Mouse (Mus musculus): ENCODE measurements around the gene Spem1.

Spem1 gene

DNA sequence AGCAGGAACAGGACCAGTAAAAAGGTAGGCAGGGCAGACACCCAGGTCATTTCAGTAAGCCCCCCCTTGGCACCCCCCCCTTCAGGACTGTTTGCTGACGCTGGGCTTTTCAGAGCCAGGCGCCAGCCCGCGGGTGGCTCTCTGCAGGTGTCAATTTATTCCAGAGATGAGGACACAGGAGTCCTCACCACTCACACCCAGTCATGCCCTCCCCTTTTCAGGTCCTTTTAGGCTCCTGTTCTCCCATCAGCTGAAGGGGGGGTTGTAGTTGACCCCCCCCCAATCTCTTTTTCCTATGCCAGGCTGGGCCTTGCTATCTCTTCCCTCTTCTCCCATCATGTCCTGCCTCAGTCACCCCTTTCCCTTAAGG lies 14.0 kb upstream of the Spem1 start:
- DNase-seq: peak in 1 of 2 experiments; percentile 51

DNA sequence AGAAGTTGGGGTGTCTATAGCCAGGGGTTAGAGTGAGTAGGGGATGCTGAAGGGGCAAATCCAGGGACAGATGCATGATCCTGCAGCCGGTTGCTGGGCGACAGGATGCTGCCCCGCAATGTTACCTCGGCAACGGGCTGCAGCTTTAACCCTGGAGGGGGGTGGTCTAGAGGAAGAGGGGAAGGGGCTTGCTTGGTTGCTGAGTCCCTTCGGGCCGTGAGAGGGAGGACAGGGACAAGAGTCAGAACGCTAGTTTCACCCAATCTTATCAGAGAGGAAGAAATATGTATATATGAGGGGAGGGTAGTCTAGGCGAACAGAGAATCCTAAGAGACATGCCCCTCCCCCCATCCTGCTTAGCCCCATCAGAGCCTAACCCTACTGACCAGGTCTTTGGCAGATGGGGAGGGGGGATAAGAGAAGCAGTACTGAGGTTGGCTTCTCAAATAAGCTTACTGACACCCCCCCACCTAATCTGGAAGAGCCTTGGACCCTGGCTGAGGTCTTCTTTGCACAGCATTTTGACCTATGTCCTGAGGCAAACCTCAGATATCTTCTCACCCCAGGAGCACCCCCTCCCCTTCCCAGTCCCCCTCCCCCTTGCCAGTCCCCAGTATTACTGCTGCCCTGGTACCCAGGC lies 13.5 kb upstream of the Spem1 start:
- no peak for DNase-seq

DNA sequence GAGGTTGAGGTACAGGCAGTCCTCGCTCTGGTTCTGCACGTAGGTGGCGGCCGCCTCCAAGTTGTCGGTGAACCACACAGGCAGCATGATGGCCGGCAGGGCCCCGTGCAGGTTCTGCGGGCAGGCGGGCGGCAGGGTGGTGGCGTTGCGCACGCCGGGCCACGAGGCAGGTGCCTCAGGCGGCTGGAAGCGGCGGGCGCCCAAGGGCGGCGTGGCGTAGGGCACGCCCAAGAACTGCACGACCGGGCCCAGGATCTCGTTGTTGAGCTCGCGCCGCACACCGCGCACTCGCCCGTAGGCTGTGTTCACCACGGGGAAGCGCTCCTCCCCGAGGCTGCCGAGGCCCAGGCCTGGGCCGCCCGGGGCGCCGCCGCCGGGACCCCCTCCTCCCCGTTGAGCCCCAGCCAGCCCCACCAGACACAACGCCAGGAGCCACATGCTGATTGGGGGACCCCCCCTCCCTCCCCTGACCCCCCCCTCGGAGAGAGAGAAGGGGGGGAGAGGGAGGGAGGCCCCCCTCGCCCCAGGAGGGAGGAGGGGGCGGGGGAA lies 12.1 kb upstream of the Spem1 start:
- peak; percentile 50 to 60 for DNase-seq

DNA sequence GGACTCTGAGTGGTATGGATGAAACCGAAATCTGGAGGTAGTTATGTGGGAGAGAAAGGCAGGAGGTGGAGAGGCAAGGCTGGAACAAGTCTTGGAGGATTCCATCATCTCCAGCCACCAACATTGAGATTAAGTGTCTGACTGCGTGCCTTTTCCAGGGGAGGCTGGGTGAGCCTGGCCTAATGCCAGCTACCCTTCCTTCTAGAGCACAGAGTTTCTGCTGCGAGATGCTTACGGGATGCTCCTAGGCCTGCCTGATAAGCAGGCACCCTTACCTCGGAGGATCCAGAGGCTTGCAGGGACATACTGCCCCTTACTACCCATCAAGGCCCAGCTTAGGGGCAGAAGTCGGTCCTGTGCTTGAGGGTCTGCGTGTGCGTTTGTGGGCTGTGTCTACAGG lies 11.6 kb upstream of the Spem1 start:
- no peak for DNase-seq

DNA sequence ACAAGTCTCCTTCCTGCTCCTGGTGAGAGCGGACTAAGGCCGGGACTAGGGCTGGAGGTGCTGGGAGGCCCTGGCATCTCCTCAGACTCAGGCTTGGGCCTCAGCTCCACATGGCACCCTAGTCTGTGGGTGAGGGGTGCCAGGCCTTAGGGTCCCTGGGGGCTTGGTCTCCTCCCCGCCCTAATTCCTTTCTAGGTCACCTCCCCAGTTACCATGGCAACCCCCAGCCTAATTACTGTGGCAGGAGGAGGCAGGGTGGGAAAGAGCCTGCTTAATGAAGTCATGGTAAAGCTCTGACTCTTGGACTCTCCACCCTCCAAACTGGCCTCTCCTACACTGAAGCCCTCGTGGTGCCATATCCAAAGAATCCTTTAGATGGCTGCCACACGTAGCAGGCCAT lies 6.9 kb upstream of the Spem1 start:
- DNase-seq: peak in 1 of 2 experiments; percentile 35

DNA sequence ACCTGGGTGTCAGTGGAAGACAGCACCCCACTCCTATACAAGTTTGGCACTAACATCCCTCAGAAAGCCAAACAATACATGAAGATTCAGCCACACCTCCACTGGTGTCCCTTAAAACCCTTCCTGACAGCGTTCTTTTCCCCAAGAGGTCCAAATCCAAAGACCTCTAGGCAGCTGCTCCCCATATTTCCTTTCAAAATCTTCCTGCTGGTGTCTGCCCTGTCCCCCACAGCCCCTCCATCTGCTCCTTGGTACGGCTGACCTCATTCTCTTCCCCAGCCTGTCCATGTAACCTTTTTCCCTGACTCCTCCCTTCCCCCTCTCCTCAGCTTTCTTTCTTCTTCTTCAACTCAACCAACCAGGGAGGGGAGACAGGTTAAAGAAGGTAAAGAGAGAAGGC lies 1.5 kb upstream of the Spem1 start:
- peak; percentile 31 to 49 for DNase-seq

DNA sequence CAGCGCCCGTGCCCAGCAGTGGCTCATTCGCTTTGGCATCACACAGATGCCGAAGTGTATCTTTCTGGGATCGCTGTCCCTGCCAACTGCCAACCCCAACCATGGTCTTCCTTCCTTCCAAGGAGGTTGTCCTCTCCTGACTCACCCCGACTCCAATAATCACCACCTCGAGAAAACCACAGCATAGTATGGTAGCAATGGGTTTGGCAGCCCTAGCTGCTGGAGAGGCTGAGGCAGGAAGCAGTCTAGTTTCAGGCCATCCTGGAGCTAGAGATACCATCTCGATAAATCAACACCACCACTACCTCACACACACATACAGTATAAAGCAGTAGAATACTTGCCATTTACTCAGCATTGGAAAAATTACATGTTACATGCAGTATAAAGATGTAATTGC lies 3.1 kb downstream of the Spem1 start:
- no peak for DNase-seq

DNA sequence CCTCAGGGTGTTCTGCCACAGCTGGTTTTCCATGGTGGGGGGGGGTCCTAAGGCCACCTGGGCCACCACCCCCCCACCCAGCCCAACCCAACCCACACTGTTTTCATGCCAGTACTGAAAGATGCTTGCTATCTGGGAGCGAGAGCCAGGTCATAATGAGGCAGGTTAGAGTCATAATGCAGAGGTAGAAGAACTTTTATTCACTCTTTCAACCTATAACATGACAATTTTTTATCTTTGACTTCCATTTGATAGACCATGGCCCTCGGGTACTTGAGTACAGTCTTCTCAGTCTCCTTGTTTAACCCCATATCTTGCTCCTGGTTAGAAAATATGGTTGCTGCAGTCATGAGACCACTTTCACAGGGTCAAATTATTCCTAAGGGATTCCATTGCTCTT lies 3.6 kb downstream of the Spem1 start, which contains the start of gene Spem2:
Gene Spem2 (minus strand): TSS at position 101 of the 400 bp plus-strand sequence.
- no peak for DNase-seq

DNA sequence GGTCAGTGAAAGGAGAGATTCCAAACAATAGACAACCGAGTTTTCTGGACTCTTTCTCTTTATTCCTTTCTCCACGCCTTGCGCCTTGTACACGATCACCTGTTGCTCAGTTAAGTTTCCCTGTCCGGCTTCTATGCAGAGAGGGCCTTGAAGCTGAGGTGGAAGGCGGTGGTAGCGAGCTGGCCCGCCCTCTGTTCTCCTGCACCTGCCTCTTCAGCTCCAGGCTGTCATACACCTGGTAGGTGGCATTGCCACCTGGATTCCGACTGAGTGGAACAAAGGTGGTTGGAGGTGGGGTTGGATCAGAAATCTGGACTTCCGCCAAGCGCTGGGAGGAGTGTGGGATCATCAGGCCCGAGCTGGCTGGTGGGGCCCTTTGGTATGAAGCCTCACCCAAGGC lies 5.5 kb downstream of the Spem1 start:
- no peak for DNase-seq

DNA sequence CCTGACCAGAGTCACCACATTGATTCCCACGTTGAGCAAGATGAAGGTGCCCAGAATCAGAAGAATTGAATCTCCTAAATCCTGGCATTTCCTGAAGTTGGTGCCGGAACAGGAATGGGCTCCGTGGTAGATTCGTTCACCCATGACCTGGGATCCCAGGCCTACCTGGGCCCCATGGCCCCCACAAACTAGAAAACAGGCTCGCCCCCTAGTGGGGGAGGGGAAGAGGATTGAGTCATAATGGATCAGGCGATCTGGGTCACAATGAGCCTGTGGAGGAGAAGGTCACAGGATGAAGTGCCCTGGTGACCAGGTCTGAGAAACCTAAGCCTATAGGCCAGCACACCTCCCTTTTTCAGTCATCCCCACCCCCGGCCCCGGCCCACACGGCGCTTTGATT lies 6.8 kb downstream of the Spem1 start, which contains the start of gene Gm39566:
Gene Gm39566 (minus strand): TSS at position 144 of the 400 bp plus-strand sequence.
- no peak for DNase-seq

DNA sequence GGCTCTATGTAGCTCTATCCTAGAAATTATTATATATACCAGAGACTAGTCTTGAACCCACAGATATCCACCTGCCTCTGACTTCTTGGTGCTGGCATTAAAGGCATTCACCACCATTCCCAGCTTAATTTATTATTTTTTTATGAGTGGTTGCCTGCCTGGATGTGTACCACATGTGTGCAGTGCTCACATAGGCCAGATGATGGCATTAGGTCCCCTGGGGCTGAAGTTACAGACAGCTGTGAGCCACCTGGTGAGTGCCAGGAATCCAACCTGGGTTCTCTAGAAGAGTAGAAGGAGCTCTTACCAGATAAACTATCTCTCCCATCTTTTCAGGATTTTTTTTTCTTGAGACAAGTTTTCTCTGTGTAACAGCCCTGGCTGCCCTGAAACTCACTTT lies 11.7 kb downstream of the Spem1 start:
- DNase-seq: no peak

DNA sequence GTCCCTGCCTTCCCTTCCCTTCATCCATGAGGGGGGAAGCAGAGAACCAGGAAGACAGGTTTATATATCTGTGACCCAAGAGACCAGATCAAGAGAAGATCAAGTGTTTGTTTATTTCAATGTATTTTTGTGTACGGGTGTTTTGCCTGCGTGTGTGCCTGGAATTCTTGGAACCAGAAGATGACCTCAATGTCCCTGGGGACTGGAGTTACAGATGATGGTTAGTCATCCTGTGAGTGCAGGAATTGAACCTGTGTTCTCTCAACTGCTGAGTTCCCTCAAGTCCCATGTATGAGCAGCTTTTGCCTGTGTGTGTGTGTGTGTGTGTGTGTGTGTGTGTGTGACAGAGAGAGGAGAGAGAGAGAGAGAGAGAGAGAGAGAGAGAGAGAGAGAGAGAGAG lies 14.3 kb downstream of the Spem1 start:
- DNase-seq: no peak

DNA sequence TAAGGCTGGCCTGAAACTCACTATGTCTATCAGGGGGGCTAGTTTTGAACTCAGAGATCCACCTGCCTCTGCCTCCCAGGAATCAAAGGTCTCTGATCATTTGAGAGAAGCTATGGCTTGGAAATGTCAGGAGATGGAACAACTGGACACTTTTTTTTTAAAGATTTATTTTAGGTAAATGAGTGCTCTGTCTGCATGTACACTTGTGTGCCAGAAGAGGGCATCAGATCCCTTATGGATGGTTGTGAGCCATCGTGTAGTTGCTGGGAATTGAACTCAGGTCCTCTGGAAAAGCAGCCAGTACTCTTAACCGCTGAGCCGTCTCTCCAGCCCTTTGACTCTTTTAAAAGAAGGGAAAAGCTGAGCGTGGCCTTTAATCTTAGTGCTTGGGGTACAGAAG lies 15.6 kb downstream of the Spem1 start:
- no peak for DNase-seq

DNA sequence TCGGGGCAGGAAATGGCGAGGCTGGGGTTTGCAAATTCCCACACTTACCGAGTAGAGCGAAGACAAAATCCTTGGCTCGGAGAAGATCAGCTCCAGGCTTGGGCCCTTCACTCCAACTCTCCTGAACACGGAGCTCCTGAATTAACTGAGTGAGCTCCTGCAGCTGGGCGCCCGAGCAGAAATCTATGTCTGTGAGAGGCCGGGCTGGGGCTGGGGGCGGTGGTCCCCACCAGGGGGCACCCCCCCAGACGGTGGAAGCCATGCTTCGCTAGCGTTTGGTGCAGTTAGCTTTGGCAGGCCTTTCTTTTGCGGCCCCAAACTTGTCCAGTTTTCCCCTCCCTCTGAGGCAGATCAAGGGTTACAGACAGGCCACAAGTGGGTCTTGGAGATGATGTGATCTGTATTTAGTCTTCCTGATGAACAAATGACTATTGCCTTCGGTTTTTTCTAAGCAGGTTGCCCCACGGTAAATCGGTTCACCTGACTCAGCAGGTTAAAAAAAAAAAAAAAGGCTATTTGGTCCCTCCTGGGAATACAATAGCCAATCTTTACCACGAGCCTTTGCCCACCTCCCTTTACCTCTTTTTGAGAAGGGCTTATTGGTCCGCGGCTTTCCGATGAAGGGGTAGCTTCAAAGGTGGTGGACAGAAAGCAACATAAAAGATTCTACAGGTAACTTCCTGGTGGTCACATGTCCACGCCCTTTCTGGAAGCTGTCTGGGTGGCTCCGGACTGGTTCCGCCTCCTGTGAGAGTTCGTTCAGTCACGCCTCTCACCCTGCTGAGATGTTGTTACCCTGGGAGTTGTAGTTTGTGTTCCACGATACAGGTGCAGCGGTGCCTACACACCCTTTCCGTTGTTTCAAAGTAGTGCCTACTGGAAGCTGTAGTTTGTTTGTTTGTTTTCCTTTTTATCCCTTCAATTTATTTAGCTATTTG lies 16.7 kb downstream of the Spem1 start, which contains the start of gene Tmem102:
Gene Tmem102 (minus strand): TSS at position 653 of the 938 bp plus-strand sequence.
- no peak for DNase-seq

DNA sequence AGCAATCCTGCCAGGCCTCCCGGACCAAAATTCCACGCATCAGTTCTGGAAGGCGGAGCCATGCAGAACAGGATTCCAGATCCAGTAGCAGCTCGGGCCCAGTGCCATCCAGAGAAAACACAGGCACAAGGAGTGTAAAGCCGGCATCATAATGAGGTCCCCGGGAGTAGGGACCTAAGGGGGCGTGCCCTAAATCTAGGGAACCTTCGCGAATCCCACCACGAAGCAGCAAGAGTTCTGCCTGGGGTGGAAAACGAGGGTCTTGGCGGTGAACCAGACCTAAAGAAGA lies 17.4 kb downstream of the Spem1 start:
- DNase-seq: no peak

DNA sequence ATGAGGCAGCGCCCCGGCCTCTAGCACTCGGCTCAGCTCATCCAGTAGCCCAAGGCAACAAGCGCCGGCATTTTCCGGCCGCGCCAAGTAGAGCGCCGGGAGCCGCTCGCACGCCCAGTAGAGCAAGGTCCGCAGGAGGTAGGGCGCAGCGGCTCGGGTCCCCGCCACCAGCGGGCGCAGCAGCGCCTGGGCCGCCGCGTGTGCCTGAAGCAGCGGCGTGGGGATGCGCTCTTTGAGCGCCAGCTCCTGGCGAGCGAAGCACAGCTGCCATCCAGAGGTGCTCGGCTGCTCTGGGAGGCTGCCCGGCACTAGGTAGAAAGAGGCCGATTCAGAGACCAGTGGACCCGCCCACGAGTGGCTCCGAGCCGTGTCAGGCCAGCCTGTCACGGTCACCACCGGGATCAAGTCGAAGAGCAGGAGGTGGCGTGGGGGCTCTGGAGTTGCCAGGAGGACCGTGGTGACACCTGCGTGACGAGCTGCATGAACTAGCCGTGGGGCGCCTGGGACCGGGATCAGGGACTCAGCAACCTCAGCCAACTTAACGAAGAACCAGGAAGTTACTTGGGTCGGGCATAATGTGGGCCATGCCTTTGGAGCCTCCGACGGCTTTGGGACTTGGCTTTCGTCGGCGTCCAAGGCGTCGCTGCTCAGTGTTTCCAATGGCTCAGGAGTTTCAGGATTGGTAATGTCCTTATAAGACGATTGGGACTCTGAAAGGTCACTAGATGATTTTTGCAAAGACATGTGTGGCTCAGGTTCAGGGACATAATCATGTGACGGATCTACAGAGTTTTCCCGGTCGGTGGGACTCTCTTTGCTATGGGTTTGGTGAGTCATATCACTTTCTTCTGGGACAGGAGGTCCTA lies 18.0 kb downstream of the Spem1 start:
- DNase-seq: peak; percentile 69 to 77

DNA sequence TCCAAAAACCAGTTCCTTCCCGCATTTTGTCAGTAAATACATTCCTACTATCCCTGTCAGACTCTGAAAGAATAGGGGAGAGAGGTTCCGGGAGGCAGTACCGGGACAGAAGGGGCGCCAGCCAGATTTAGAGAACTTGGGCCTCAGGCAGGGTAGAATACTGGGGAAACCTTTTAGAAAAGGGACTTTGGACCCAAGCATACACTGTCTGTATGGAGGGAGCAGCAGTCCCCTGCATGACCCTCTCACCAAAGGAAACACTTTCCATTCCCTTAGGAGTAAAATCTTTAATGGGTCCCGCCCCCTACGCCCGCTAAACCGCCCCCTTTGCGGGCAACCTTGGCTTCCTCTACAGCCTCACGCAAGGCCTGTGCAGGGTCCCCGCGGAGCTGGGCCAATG lies 18.7 kb downstream of the Spem1 start:
- DNase-seq: no peak

DNA sequence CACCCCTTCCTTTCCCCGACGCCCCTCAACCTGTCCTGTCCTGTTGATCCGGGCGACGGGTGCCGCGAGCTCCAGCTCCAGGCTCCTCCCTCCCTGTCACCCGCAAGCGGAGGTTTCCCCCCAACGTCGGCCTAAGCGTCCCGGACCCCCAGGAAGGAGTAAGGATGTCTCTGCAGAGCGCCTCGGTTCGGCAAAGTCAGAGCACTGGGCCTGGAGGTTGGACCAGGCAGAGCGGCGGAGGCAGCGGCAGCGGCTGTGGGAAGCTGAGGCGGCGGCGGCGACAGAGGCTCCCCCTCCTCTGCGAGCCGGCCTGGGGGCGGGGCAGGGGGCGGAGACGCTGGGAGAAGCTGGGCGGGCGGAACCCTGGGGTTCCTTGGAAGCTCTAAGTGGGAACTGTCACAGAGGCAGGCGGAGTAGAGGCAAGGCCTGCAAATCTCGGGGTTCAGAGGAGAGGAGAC lies 19.3 kb downstream of the Spem1 start:
- DNase-seq: peak; percentile 75 to 83

DNA sequence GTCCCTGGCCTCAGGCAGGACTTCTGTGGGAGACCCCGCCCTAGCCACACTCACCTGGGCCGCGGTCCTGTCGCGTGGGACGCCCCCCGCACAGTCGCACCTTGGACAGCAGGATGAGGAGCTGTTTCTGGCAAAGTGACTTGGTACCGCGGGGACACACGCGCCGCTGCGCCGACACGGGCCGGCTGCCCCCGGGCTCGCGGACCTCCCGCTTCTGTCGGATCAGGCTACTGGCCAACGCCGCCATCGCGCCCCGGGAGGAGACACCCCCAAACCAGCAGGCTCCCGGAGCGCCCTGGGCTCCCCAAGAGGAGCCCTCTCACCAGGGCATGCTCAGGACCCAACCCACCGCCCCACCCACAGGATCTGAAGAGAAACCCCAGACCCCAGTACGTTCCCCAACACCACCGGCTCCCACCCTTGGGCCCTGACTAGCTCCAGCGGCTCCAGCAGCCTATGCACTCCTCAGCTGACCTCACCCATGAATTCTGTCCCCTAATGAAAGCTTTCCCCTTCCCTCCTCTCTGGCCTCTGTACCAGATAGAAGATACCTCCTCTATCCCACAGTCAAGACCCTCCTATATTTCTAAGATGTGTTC lies 20.5 kb downstream of the Spem1 start, which contains the start of gene Fgf11:
Gene Fgf11 (minus strand): TSS at position 479 of the 599 bp plus-strand sequence.
- DNase-seq: no peak

DNA sequence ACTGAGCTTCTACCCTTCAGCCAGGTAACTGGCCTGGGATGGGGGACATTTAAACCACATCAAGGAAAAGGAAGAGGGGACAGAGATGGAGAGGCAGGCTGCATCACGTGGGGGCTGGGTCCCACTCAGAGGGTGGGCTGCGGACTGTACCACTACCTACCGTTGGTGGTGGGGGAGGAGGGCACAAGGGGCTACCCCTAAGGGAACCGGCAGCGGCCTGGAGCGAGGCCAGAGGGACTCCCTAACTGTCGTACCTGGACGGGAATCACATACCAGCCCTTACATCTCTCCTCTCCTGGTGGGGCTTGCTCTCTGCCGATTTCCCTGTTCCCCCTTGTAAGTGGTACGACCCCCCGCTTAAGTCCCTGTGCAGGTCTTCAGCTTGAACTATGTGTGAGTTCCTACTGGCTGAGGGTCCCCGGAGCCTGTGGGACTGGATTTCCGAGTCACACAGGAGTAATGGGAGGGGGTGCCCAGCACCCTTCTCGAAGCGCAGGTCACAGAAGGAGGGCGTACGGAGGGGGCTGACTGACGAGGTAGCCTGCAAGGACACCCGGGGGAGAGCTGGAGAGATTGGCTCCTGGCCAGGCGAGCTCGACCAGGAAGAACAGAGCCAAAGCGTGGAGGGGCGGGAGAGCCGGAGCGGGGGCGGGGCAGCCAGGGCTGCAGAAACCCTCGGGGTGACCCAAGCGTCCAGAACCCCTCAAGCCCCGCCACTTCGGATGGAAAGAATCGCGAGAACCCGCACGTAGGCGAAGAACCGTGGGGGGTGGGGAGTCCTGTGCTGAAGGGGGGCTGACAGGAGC lies 21.4 kb downstream of the Spem1 start:
- peak in 1 of 2 experiments; percentile 65 for DNase-seq

DNA sequence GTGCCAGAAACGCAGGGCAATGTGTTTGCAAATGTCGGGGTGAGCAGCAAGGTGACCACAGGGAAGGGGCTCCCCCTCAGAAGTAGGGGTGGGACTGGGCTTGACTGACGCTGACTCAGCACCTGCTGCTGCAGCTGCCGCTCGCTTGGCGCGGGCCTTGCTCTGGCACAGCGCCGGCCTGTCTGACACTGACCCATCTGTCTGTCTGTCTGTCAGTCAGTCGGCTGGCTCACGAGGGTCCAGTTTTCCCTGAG lies 21.9 kb downstream of the Spem1 start:
- DNase-seq: peak in 1 of 2 experiments; percentile 56

Data from cerebellum, postnatal 25 days (tissue).